Mouse (Mus musculus) neural tube, embryonic 11.5 days (tissue): Measurements from ENCODE around the gene Sart3. TPM values are rescaled to one million over a fixed set of nuclear protein-coding genes. Genes with fewer than 3 reads are reported as not detected.

Source experiments
- ATAC-seq: fragments of 200-750 bp; cut with Nextera tagmentation; 2 replicates; pipeline ENCODE4 v1.8.0; 2017; ENCODE audit warnings: moderate number of reproducible peaks, mild to moderate bottlenecking, moderate TSS enrichment, moderate library complexity; ENCODE audit not compliant: insufficient read depth, low FRiP score, low TSS enrichment
- DNase-seq: peaks from one replicate; pipeline ENCODE4 v3.0.0-alpha.2; 2015; ENCODE audit warnings: low spot score
- H3K27ac ChIP-seq: fragments of 300-500 bp; sonication (generic); 2 replicates; pipeline ENCODE4 v1.5.1; 2014; ENCODE audit warnings: low read depth, mild to moderate bottlenecking, low read length
- H3K27me3 ChIP-seq: fragments of 300-500 bp; sonication (generic); 2 replicates; pipeline ENCODE4 v1.6.1; 2014; ENCODE audit warnings: mild to moderate bottlenecking, low read length, mixed read lengths; ENCODE audit not compliant: control insufficient read depth, insufficient read depth
- H3K36me3 ChIP-seq: fragments of 300-500 bp; sonication (generic); 2 replicates; pipeline ENCODE4 v1.6.1; 2014; ENCODE audit warnings: mild to moderate bottlenecking, low read length, moderate library complexity, mixed read lengths; ENCODE audit not compliant: control insufficient read depth, insufficient read depth
- H3K4me1 ChIP-seq: fragments of 300-500 bp; sonication (generic); 2 replicates; pipeline ENCODE4 v1.6.1; 2014; ENCODE audit warnings: low read length, mixed read lengths; ENCODE audit not compliant: control insufficient read depth, insufficient read depth
- H3K4me2 ChIP-seq: fragments of 300-500 bp; sonication (generic); 2 replicates; pipeline ENCODE4 v1.6.1; 2014; ENCODE audit warnings: low read depth, mild to moderate bottlenecking, moderate library complexity
- H3K4me3 ChIP-seq: fragments of 300-500 bp; sonication (generic); 2 replicates; pipeline ENCODE4 v1.5.1; 2014; ENCODE audit warnings: low read depth, low read length
- H3K9ac ChIP-seq: fragments of 300-500 bp; sonication (generic); 2 replicates; pipeline ENCODE4 v1.6.1; 2014; ENCODE audit warnings: mild to moderate bottlenecking, low read length
- H3K9me3 ChIP-seq: fragments of 300-500 bp; sonication (generic); 2 replicates; pipeline ENCODE4 v1.6.1; 2016; ENCODE audit warnings: low read length; ENCODE audit not compliant: control insufficient read depth
- WGBS: fragments of 180-500 bp; shearing (Covaris S2); extraction: QIAGEN DNeasy Blood & Tissue Kit; methylation state at CpG from one replicate; pipeline ENCODE4 v1.1.7; 2014; 5-methylcytosine and 5-hydroxymethylcytosine counted together
- polyA plus RNA-seq: library from polyadenylated mRNA; unstranded; fragments of >200 nt; fragmentation: Nextera tagmentation; extraction: Ambion mirVana; gene quantifications from 2 replicates; pipeline ENCODE4 v1.2.1, GENCODE M21; 2014

Sart3 gene
- polyA plus RNA-seq, 1 experiment from 2014 or later, result 59.4 TPM

GRCm38 (mm10) chr5:113736522-113737164 lies 35.7 kb downstream of the Sart3 start:
- DNase-seq (no peak), ATAC-seq (no peak)
- H3K4me2 ChIP-seq, result peak overlapping the region; percentile 78
- 45% methylated on average over 15 of the region's 15 CpGs for WGBS
- H3K36me3 ChIP-seq, result peaks cover 9% of the 10 kb centered on the region
- peak overlapping the region; percentile 60 for H3K4me3 ChIP-seq
- no peak overlapping the region for H3K27ac ChIP-seq
- H3K9ac ChIP-seq, result peak overlapping the region; percentile 78
- H3K27me3 ChIP-seq, result no peaks in the 10 kb centered on the region
- H3K9me3 ChIP-seq, result no peaks in the 10 kb centered on the region
- H3K4me1 ChIP-seq, result peaks cover 12% of the 10 kb centered on the region; the same call in 1 of the 2 replicates

GRCm38 (mm10) chr5:113736113-113736502 lies 36.2 kb downstream of the Sart3 start:
- peaks cover 12% of the 10 kb centered on the region; the same call in 1 of the 2 replicates for H3K4me1 ChIP-seq
- H3K27ac ChIP-seq, result peak overlapping the region; percentile 94
- peak overlapping the region; percentile 78 for H3K4me2 ChIP-seq
- no peaks in the 10 kb centered on the region for H3K27me3 ChIP-seq
- no peak for DNase-seq
- peaks cover 8% of the 10 kb centered on the region for H3K36me3 ChIP-seq
- no peaks in the 10 kb centered on the region for H3K9me3 ChIP-seq
- H3K9ac ChIP-seq, result peak overlapping the region; percentile 78
- 5% methylated on average over 10 of the region's 10 CpGs for WGBS
- 0 out of 2 replicates have a peak, but pooled peaks have one; percentile 13 for ATAC-seq
- H3K4me3 ChIP-seq, result peak overlapping the region; percentile 60

- Histone ChIP-seq H3K27ac (peak within 1 kb of the TSS; percentile 94), H3K4me3 (peak within 1 kb of the TSS; percentile 60), H3K4me1 (peaks cover 12% of the 10 kb centered on the region; the same call in 1 of the 2 replicates), H3K4me2 (peak within 1 kb of the TSS; percentile 78), H3K9me3 (no peaks in the 10 kb centered on the region), H3K36me3 (peaks cover 6% of the 10 kb centered on the region; the same call in 1 of the 2 replicates), H3K9ac (peak within 1 kb of the TSS; percentile 78), H3K27me3 (no peaks in the 10 kb centered on the region)
- WGBS, result under 1% methylated on average over 68 of the region's 71 CpGs
- DNase-seq (peak; percentile 99), ATAC-seq (peak; percentile 95)
These were observed 36.8 kb downstream of the Sart3 start, which contains the start of gene Ficd for GRCm38 (mm10) chr5:113735345-113736112. Gene Ficd, plus strand, starts transcription at chr5:113735803.

GRCm38 (mm10) chr5:113735023-113735344 lies 37.3 kb downstream of the Sart3 start:
- DNase-seq (no peak), ATAC-seq (peak; percentile 52)
- WGBS, result 38% methylated on average over 7 of the region's 7 CpGs
- Histone ChIP-seq H3K27ac (peak overlapping the region; percentile 81), H3K36me3 (peaks cover 6% of the 10 kb centered on the region; the same call in 1 of the 2 replicates), H3K9ac (peak overlapping the region; percentile 63), H3K4me2 (peak overlapping the region; percentile 49), H3K9me3 (no peaks in the 10 kb centered on the region), H3K4me3 (peak overlapping the region; percentile 60), H3K27me3 (no peaks in the 10 kb centered on the region), H3K4me1 (peaks cover 14% of the 10 kb centered on the region; the same call in 1 of the 2 replicates)

- ATAC-seq, result no peak
- Histone ChIP-seq H3K27me3 (no peaks in the 10 kb centered on the region), H3K9me3 (no peaks in the 10 kb centered on the region), H3K4me3 (no peak overlapping the region), H3K27ac (no peak overlapping the region), H3K9ac (no peak overlapping the region), H3K4me2 (no peak overlapping the region), H3K4me1 (peaks cover 14% of the 10 kb centered on the region; the same call in 1 of the 2 replicates), H3K36me3 (peaks cover 6% of the 10 kb centered on the region; the same call in 1 of the 2 replicates)
- no peak for DNase-seq
- 83% methylated on average over 5 of the region's 5 CpGs for WGBS
These were observed 37.9 kb downstream of the Sart3 start for GRCm38 (mm10) chr5:113734376-113734775.

- DNase-seq (peak; percentile 60), ATAC-seq (no peak)
- Histone ChIP-seq H3K9ac (no peak overlapping the region), H3K4me3 (no peak overlapping the region), H3K4me1 (peaks cover 14% of the 10 kb centered on the region; the same call in 1 of the 2 replicates), H3K27me3 (no peaks in the 10 kb centered on the region), H3K4me2 (no peak overlapping the region), H3K36me3 (no peaks in the 10 kb centered on the region), H3K27ac (no peak overlapping the region), H3K9me3 (no peaks in the 10 kb centered on the region)
- 33% methylated on average over 6 of the region's 6 CpGs for WGBS
These were observed 40.1 kb downstream of the Sart3 start for GRCm38 (mm10) chr5:113732182-113732581.

GRCm38 (mm10) chr5:113731174-113731573 lies 41.1 kb downstream of the Sart3 start:
- H3K27me3 ChIP-seq, result no peaks in the 10 kb centered on the region
- no peaks in the 10 kb centered on the region for H3K9me3 ChIP-seq
- 91% methylated on average over 7 of the region's 7 CpGs for WGBS
- DNase-seq, result no peak
- ATAC-seq, result no peak
- H3K4me3 ChIP-seq, result no peak overlapping the region
- no peak overlapping the region for H3K27ac ChIP-seq
- no peaks in the 10 kb centered on the region for H3K36me3 ChIP-seq
- H3K9ac ChIP-seq, result no peak overlapping the region
- no peak overlapping the region for H3K4me2 ChIP-seq
- peaks cover 7% of the 10 kb centered on the region; the same call in 1 of the 2 replicates for H3K4me1 ChIP-seq

GRCm38 (mm10) chr5:113730641-113731121 lies 41.6 kb downstream of the Sart3 start:
- no peak overlapping the region for H3K4me2 ChIP-seq
- no peak overlapping the region for H3K27ac ChIP-seq
- no peak for ATAC-seq
- peaks cover 7% of the 10 kb centered on the region; the same call in 1 of the 2 replicates for H3K4me1 ChIP-seq
- H3K27me3 ChIP-seq, result no peaks in the 10 kb centered on the region
- H3K4me3 ChIP-seq, result no peak overlapping the region
- no peaks in the 10 kb centered on the region for H3K9me3 ChIP-seq
- no peaks in the 10 kb centered on the region for H3K36me3 ChIP-seq
- 70% methylated on average over 7 of the region's 7 CpGs for WGBS
- no peak overlapping the region for H3K9ac ChIP-seq
- DNase-seq, result no peak
